Mouse (Mus musculus): ENCODE measurements around the gene Rpl37.

Gene Rpl37

GRCm38 (mm10) chr15:5116270-5117030, at the start of gene Rpl37:
TSS of gene Rpl37 (plus strand) at chr15:5116645.
- DNase-seq (ENCODE audit: low spot score in 2 of 2): peak; percentile 98

- peak; percentile 72 to 76 for DNase-seq (ENCODE audit: low spot score in 2 of 2)
Observed at GRCm38 (mm10) chr15:5068801-5069518, 47.5 kb upstream of the Rpl37 start.

- DNase-seq (ENCODE audit: low spot score in 2 of 2): no peak
Observed at GRCm38 (mm10) chr15:5081235-5081634, 35.2 kb upstream of the Rpl37 start.

DNA sequence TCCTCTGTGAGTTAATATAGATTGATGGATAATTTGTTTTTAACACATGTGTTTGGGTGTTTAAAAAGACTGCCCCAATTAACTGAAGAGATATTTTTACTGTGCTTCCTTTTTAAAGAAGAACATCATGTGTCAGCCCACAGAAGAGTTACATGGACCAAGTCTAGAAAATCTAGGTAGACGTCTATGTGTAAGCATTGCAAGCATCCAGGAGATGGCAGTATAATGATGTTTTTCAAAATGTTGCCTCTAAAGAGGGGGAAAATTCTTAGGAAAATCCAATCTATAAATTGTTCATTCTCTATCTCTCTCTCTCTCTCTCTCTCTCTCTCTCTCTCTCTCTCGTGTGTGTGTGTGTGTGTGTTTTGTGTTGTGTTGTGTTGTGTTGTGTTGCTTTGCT, 30.3 kb upstream of the Rpl37 start:
- no peak for DNase-seq (ENCODE audit: low spot score in 2 of 2)

- DNase-seq (ENCODE audit: low spot score in 2 of 2): no peak
Observed at GRCm38 (mm10) chr15:5088850-5089608, 27.4 kb upstream of the Rpl37 start.

DNA sequence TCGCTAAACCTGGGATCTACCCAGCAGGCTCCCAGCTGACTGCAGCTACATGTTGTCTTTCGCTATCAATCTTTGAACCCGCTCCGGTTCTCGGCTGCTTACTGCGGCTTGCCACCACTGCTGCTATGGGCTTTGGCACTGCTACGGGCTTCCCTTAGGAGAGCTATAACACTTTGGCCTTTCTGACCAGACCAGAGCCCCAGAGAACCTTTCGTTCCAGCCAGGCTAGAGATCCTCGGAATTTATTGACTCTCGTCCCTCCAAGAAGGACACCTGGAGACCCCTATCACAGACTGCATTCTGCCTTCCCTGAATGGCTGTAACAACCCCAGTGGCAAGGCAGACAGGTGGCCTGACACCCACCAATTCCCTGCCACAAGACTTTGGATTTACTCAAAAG, 26.3 kb upstream of the Rpl37 start:
- DNase-seq (ENCODE audit: low spot score in 2 of 2): no peak

DNA sequence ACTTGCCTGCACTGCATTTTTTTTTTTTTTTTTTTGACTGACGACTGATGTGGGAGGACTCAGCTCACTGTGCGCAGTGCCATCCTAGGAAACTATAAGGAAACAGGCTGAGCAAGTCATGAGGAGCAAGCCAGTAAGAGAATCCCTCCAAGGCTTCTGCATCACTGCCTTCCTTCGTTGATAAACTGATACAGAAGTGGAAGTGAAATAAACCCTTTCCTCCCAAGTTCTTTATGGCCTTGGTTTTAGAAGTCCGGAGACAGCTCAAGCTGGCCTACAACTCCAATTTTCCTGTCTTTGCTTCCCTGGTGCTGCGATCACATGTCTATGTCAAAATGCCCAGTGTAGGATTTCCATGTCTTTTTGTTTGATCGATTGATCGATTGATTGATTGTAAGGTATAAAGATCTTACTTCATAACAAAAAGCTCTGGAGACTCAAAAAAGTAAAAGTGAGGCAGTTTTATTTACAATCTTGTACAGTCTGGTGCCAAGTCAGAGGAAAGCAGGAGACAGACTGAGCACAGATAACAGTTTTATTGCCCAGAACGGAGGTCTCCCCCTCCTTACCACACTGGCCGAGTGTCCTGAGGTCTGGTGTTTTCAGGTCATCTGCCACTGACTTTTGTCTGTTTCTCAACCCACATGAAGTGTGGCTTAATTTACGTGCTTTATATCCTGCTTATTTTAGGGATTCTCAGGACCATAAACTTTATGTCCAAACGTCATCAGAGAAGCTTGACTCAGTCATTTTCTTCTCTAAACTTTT, 20.7 kb upstream of the Rpl37 start:
- no peak for DNase-seq (ENCODE audit: low spot score in 2 of 2)

GRCm38 (mm10) chr15:5097376-5097775, 19.1 kb upstream of the Rpl37 start:
- no peak for DNase-seq (ENCODE audit: low spot score in 2 of 2)

GRCm38 (mm10) chr15:5102312-5102711, 14.1 kb upstream of the Rpl37 start:
- no peak for DNase-seq (ENCODE audit: low spot score in 2 of 2)

GRCm38 (mm10) chr15:5105891-5106290, 10.6 kb upstream of the Rpl37 start:
- DNase-seq (ENCODE audit: low spot score in 2 of 2): no peak

GRCm38 (mm10) chr15:5106293-5106692, 10.2 kb upstream of the Rpl37 start:
- DNase-seq (ENCODE audit: low spot score in 2 of 2): no peak

GRCm38 (mm10) chr15:5107686-5108654, 8.5 kb upstream of the Rpl37 start, which contains the start of gene Card6:
TSS of gene Card6 (minus strand) at chr15:5108539.
- no peak for DNase-seq (ENCODE audit: low spot score in 2 of 2)

GRCm38 (mm10) chr15:5108655-5109040, 7.8 kb upstream of the Rpl37 start:
- DNase-seq (ENCODE audit: low spot score in 2 of 2): no peak

DNA sequence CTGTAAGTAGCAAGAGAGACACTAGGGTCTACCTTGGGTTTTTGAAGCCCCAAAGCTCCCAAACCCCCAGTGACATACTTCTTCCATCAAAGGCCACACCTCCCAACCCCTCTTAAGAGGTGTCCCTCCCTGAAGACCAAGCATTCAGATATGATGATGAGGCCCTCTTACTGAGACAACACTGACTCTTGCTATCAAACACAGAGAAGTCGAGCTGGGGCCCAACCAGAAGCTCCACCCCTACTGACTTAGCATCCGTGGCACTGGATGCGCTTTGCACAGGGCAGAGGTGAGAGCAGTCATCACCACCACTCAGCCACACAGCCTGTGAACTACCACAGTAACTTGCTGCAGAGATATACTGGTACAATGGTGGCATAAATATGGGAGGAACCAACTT, 3.8 kb upstream of the Rpl37 start:
- no peak for DNase-seq (ENCODE audit: low spot score in 2 of 2)

DNA sequence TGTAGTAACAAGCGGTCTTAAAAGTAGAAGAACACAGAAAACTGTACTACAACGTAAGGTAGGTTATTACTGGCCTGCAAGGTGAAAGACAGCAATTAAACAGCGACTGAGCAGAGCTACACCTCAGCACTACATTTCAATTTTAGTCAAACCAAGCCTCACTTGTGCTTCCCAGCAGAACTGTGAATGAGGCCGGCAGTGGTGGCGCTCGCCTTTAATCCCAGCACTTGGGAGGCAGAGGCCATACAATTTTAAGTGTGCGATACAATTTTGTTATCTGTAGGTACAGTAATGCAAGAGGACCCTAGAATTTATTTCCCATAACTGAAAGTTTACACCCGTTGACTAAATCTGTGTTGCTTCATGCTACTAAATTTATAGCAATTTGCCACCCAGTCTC, 1.3 kb upstream of the Rpl37 start:
- no peak for DNase-seq (ENCODE audit: low spot score in 2 of 2)

GRCm38 (mm10) chr15:5117031-5117601, 671 bp downstream of the Rpl37 start:
- no peak for DNase-seq (ENCODE audit: low spot score in 2 of 2)

DNA sequence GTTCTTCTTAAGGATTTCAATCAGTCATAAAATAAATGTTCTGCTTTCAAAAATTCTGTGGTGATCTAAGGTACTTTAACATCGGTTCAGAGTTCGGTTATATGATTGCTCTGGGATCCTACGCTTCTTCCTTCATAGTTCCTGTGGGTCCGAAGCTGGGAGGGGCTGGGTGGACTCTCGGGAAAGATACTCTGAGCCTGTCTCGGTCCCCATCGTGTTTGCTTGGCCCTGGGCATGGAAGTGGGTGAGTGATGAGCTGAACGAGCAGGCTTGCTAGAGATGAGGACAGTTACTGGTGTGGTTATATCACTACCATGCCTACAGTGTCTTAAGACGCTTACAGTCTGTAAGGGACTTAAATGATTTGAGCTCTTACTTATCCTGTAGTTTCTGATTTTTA, 2.2 kb downstream of the Rpl37 start:
- DNase-seq (ENCODE audit: low spot score in 2 of 2): no peak

GRCm38 (mm10) chr15:5119192-5119591, 2.7 kb downstream of the Rpl37 start:
- DNase-seq (ENCODE audit: low spot score in 2 of 2): no peak

GRCm38 (mm10) chr15:5119707-5120106, 3.3 kb downstream of the Rpl37 start:
- DNase-seq (ENCODE audit: low spot score in 2 of 2): no peak
